Mouse (Mus musculus): Measurements from ENCODE around the gene Nat9.

The Nat9 gene

GRCm38 (mm10) chr11:115176399-115177190, 11.1 kb downstream of the Nat9 start:
- no peak for DNase-seq (ENCODE audit: low spot score in 2 of 2)

DNA sequence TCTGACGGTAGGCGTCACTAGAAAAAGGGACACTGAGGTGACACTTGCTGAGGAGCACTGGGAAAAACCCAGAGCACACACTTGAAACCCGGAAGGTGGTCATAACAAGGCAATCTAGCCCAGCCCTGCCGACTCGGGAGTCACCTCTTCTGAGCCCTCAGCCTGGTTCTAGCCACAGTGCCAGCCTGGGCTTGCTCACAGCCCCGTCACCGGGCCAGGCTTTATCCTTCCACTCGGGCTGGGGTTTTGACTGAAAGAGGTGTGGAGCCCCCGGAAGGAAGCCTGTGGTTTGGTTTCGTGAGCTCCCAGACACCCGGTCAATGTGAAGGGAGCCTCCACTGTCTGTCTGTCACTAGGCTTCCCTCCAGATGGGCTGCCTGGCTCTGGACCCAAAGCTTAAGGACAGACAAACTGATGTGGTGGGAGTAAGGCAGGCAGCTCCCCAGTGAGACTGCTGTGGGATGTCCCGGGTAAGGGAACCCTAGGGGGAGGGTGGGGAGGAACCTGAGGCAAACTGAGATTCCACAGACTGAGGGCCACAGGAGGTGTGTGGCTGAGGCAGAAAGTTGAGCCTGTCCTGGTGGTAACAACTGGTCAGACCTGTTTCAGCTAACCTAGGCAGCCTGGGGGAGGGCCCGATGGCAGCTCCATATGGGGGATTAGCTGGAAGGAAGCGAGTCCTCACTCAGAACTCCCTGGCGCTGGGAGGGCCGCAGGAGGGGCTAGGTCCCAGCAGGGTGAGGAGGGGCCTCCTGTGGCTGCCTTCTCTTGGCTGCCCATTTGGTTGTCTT, 13.9 kb downstream of the Nat9 start:
- DNase-seq (ENCODE audit: low spot score in 2 of 2), result no peak

- peak in 1 of 2 experiments; percentile 23 for DNase-seq (ENCODE audit: low spot score in 2 of 2)
These were observed 14.8 kb downstream of the Nat9 start for GRCm38 (mm10) chr11:115172825-115173287.

GRCm38 (mm10) chr11:115171125-115171524, 16.5 kb downstream of the Nat9 start:
- no peak for DNase-seq (ENCODE audit: low spot score in 2 of 2)

DNA sequence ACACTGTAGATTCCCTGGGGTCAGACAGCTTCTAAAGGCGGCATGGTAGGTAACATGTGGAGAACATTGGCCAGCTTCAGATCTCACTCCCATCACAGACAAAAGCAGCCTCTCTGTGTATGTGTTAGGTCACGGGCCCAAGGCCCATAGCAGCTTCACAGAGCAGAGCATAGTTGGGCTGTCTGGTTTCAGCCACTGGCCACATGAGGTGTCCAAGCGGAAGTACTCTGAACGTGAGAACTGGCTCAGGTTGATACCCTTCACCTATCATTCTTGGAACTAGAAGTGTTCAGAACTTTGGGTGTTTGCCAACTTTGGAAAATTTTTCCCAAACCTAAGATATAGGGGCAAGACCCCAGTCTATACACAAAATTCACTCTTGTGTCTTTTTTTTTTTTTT, 18.2 kb downstream of the Nat9 start:
- DNase-seq (ENCODE audit: low spot score in 2 of 2), result no peak

GRCm38 (mm10) chr11:115167631-115168249, 19.9 kb downstream of the Nat9 start:
- DNase-seq (ENCODE audit: low spot score in 2 of 2), result no peak

GRCm38 (mm10) chr11:115166776-115167175, 20.9 kb downstream of the Nat9 start:
- no peak for DNase-seq (ENCODE audit: low spot score in 2 of 2)

DNA sequence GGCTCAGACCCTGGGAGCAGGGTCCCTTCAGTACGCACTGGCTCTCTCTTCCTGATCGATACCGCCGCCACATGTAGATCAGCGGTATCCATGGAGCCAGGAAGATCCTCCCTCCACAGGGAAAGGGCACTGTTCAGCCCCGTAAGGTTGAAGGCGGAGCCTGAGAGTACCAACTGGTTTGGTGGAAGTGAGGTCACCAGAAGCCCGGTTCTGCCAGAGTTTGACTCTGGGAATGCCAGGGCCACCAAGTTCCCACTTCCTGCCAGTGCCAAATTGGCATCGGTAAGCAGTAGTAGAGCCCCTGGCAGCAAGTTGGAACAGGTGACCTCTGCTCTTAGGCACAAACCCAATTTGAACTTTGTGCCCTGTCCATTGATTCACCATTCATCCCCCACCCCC, 22.7 kb downstream of the Nat9 start:
- peak in 1 of 2 experiments; percentile 35 for DNase-seq (ENCODE audit: low spot score in 2 of 2)

DNA sequence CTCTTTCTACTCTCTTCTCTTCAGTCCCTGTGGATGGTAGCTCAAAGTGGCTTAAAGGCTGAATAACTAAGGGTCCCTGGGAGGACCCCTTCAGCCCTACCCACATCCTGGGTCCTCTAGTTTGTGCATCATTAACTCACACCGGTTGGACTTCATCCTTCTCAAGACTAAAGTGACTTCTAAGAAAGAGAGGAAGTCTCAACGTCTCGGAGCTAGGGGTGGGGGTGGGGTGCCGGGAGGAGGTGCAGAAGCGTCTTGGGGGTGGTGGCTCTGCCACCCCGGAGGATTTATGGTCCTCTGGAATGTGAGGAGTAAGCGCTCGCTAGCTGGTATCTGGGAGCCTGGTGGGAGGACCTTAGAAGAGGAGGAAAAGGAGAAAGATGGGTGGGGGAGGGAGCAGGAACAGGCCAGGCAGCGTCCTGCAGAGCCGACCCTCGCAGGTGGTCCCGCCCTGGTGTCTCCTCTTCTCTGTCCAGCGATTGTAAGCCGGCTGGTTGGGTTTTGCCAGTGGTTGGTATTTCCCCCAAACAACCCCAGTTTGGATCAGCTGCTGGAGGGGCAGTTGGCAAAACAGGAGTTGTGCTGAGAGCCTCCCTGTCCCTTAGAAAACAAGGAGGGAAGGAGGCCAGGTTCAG, 23.2 kb downstream of the Nat9 start:
- no peak for DNase-seq (ENCODE audit: low spot score in 2 of 2)

DNA sequence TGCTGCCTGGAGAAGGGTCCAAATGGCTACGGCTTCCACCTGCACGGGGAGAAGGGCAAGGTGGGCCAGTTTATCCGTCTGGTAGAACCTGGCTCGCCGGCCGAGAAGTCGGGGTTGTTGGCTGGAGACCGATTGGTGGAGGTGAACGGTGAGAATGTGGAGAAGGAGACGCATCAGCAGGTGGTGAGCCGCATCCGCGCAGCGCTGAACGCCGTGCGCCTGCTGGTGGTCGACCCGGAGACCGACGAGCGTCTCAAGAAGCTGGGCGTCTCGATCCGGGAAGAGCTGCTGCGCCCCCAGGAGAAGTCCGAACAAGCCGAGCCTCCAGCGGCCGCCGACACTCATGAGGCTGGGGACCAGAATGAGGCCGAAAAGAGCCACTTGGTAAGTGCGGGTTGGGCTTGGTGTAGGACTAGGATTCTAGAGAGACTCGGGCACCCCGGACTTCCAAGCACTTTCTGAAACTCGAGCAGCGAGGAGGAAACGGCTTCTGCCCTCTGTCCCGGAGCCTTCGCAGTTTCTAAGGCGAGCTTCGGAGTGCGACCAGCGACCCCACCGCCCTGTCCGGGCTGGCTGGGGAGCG, 24.0 kb downstream of the Nat9 start:
- peak in 1 of 2 experiments; percentile 25 for DNase-seq (ENCODE audit: low spot score in 2 of 2)

- peak; percentile 89 to 94 for DNase-seq (ENCODE audit: low spot score in 2 of 2)
These were observed 24.7 kb downstream of the Nat9 start, which contains the start of gene Slc9a3r1 for GRCm38 (mm10) chr11:115162832-115163480. TSS of gene Slc9a3r1 (plus strand) at chr11:115163341.

DNA sequence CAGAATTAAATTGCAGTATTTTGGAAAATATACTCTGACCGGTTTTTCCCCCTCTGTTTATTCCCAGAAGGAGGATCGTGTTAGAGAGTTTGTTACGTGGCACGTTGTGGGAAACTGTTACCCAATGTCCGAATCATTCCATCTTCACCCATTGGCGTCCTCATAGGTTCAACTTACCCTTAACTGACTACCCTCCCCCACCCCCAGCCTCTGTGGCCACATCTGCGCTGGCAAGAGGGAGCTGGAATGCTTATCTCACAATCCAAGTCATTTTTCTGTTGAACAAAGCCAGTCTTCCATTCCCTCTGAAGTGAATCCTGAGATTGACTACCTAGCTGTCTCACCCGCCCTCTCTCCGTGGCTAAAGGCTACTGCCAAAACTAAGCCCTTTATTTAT, 25.5 kb downstream of the Nat9 start:
- no peak for DNase-seq (ENCODE audit: low spot score in 2 of 2)

DNA sequence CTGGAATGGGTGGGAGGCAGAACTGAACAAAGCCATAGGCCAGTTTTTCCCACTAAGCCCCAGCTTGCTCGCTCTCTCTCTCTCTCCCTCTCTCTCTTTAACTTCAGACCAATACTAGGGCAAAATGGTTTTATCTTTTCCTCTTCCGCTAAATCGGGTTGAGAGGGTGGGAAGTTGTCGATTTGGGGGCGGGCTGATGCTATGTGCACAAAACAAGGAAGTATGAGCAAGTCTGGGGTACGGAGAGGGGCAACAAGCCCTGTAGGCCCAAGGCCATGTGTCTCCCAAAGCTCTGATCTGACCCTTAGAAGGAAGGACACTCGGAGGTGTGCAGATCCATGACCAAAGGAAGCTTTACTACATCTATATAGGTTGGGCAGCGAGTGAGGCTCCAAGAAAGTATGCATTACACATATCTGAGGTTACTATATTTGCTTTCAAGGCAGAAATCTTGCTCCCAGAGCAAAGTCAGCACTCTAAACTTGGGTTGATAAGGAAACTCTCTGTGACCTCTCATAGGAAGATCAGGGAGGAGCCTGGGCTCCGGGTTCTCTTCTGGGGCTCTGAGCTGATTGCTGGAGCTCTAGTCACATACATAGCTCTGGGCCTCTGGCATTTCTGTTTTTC, 26.0 kb downstream of the Nat9 start:
- no peak for DNase-seq (ENCODE audit: low spot score in 2 of 2)

- DNase-seq (ENCODE audit: low spot score in 2 of 2), result peak in 1 of 2 experiments; percentile 62
These were observed 26.6 kb downstream of the Nat9 start for GRCm38 (mm10) chr11:115160883-115161577.

- peak; percentile 44 to 50 for DNase-seq (ENCODE audit: low spot score in 2 of 2)
These were observed 27.5 kb downstream of the Nat9 start for GRCm38 (mm10) chr11:115160016-115160797.

DNA sequence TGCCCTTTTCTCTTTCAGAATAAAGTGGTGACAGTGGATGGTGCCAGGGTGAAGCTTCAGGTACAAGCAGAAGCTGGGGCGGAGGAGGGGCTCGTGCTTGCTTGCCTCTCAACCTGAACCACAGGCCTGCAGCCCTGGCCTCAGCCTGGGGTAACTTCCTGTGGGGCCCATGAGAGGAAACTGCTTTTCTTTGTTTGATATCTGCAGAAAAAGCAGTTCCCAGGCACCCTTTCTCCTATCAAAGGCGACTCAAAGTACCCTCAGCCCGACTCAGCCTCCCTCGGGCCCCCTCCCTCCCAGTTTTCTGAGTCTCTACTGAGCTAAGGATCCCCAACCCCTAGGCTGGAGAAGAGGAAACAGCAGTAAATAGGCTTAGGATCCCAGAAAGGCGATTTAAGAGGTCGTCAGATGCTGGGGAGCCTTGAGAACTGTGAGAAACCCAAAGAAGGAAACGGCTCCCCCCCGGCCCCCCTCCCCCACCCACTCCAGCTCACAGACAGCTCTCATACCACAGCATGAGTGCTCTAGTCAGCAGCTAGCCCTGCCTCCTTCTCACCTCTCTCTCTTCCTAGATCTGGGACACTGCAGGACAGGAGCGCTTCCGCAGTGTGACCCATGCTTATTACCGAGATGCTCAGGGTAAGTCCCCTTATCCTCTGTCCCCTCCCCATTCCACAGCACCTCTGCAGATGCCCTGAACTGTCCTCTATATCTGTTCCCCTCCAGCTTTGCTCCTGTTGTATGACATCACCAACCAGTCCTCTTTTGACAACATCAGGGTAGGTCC, 29.5 kb downstream of the Nat9 start:
- no peak for DNase-seq (ENCODE audit: low spot score in 2 of 2)

DNA sequence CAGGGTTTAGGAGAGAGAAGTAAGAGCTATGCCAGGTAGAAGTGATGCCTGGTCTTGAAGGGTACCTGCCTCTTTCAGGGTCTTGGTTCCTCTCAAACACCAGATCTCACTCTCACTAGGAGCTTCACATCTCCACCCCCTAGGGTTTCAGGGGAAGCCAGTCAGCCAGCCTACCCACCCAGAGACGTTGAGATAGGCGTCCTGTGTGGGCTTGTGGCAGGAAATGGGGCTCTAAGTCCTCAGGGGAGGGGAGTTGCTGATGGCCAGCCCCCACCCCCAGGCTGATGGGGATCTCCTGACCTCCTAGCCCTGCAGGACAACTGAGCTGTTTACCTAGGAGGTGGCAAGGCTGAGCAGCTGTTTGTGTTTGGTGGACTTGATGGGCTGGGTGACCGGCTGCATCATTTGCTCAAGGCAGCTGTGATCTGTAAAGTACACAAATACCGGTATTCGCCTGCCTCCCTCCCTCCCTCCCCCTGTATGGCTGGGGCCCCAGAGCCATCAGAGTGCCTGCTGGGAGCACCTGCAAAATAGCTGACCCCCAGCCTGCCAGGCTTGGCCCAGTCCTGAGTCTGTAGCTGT, 32.5 kb downstream of the Nat9 start:
- DNase-seq (ENCODE audit: low spot score in 2 of 2), result no peak

All from right cerebral cortex, adult 2 months (tissue).